Mouse (Mus musculus): ENCODE data around the gene Rsrp1. TPM values are rescaled to one million over a fixed set of nuclear protein-coding genes. Genes with fewer than 3 reads are reported as not detected.
A peak's percentile ranks its signal among the peaks of the same experiment; 100 is the strongest.

Rsrp1 gene
- polyA plus RNA-seq, 1 experiment from 2014 or later = 375 TPM

DNA sequence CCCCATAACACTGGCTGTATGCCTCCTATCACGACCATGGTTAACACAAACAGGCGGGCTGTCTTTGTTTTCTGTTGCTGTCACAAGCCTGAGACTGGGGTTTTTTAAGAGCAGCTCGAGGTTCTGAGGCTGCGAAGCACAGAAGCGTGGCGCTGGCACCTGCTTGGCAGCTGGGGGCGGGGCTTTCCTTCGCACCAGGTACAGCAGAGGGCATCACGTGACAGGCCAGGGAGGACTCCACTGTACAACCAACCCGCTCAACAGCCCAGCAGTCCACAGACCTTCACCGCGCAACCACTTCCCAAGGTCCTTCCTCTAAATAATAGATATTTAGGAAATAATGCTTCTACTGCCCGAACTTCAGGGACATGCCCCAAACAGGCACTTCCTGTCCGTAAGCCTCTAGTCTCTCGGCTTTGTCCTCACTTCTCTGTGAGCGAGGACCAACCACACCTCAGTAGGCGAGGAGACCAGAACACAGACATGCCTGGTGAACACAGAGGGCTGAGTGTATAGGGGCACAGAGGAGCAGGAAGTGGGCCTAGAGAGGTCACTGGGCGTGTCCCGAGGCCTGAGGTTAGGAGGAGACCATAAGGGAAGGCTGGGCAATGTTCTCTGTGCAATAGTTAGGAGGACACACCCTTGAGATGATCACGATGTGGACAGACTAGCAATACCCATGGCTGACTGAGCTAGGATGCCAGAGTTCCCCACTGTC, 44.7 kb downstream of the Rsrp1 start:
- Histone ChIP-seq H3K4me3 (replicated peaks; ENCODE audit: low read depth, low read length) (no peak overlapping the region), H3K9me3 (replicated peaks; ENCODE audit: low read length) (no peaks in the 10 kb centered on the region), H3K27ac (no peak overlapping the region), H3K4me2 (ENCODE audit: low read length) (no peak overlapping the region), H3K4me1 (replicated peaks; ENCODE audit: insufficient read depth, low read length) (no peaks in the 10 kb centered on the region), H3K27me3 (ENCODE audit: insufficient read depth, low read length) (no peaks in the 10 kb centered on the region), H3K36me3 (ENCODE audit: insufficient read depth, low read length) (no peaks in the 10 kb centered on the region), H3K9ac (ENCODE audit: low read depth, low read length) (no peak overlapping the region)
- DNase-seq (ENCODE audit: low spot score) (peak; percentile 30), ATAC-seq (replicated peaks; ENCODE audit: low FRiP score, low read depth) (peak; percentile 66)
- TF ChIP-seq CTCF (IDR thresholded peaks at IDR 0.05; ENCODE audit: low read depth) = no peak
- 59% methylated on average over 20 of the region's 20 CpGs for WGBS

DNA sequence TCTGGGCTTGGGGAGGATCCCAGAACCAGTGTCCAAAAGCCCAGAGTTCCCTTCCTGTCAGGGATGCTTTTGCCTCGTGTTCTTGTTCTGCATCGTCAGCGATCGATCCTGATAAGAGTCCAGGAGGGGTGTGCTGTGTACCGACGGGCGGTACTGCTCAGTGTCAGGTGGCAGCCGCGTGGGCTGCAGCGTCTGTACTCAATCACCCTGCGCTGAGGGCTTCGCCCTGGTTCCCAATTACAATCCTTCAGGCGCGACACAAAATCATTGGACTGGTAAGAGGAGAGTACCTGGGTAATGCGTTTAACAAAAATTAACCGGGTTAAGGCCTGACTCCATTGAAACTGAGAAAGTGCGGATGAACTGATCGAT, 45.2 kb downstream of the Rsrp1 start:
- Histone ChIP-seq H3K4me3 (replicated peaks; ENCODE audit: low read depth, low read length) (no peak overlapping the region), H3K9ac (ENCODE audit: low read depth, low read length) (no peak overlapping the region), H3K36me3 (ENCODE audit: insufficient read depth, low read length) (no peaks in the 10 kb centered on the region), H3K9me3 (replicated peaks; ENCODE audit: low read length) (no peaks in the 10 kb centered on the region), H3K4me2 (ENCODE audit: low read length) (no peak overlapping the region), H3K27me3 (ENCODE audit: insufficient read depth, low read length) (no peaks in the 10 kb centered on the region), H3K4me1 (replicated peaks; ENCODE audit: insufficient read depth, low read length) (no peaks in the 10 kb centered on the region), H3K27ac (no peak overlapping the region)
- DNase-seq (ENCODE audit: low spot score) (no peak), ATAC-seq (replicated peaks; ENCODE audit: low FRiP score, low read depth) (peak; percentile 74; the same call in 1 of the 2 replicates)
- no peak for TF ChIP-seq CTCF (IDR thresholded peaks at IDR 0.05; ENCODE audit: low read depth)
- 39% methylated on average over 18 of the region's 18 CpGs for WGBS

DNA sequence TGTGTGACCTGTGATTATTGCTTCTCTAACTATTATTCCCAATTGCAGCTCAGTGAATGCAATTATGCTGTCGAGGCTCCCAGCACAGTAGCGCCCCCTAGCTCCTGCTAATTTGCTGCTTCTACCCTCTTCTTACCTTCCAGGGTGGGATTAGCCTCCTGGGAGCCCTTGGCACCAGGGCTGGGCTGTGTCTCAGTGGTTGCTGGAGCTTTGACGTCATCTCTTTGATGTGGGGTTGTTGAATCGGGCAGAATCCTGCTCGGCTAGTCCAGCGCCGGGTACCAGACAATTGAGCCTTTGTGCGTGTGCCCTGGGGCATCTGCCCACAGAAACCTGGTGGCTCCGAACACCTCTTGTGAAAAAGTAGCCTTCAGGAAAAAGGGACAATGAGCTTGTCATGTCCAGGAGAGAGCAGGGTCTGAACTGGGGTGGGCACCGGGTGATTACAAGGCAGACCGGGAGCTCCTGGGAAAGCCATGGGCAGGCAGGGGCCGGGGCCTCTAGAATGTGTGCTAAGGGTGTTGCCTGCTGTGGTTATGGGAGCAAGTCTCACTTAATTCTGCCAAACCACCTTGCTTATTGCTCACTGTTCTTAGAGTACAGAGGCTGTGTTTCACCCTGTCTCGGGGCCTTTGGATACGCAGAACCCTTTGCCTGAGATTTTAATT, 52.0 kb downstream of the Rsrp1 start:
- DNase-seq (ENCODE audit: low spot score) = peak; percentile 32
- no peak overlapping the region for H3K4me2 ChIP-seq (ENCODE audit: low read length)

DNA sequence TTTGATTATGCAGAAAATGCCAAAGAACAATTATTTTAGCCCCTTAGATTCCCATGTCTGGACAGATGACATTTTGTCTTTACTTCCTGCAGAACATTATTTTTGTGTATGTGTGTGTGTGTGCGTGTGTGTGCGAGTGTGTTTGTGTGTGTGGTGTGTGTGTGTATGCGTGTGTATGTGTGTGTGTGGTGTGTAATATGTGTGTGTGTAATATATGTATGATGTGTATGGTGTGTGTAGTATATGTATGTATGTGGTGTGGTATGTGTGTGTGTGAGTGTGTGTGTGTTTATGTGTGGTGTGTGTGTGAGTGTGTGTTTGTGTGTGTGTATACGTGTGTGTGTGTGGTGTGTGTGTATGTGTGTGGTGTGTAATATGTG, 52.5 kb downstream of the Rsrp1 start:
- Histone ChIP-seq H3K9ac (ENCODE audit: low read depth, low read length) (no peak overlapping the region), H3K4me1 (replicated peaks; ENCODE audit: insufficient read depth, low read length) (no peaks in the 10 kb centered on the region), H3K9me3 (replicated peaks; ENCODE audit: low read length) (no peaks in the 10 kb centered on the region), H3K36me3 (ENCODE audit: insufficient read depth, low read length) (no peaks in the 10 kb centered on the region), H3K4me3 (replicated peaks; ENCODE audit: low read depth, low read length) (no peak overlapping the region), H3K27ac (no peak overlapping the region), H3K4me2 (ENCODE audit: low read length) (no peak overlapping the region), H3K27me3 (ENCODE audit: insufficient read depth, low read length) (no peaks in the 10 kb centered on the region)
- DNase-seq (ENCODE audit: low spot score) (no peak), ATAC-seq (replicated peaks; ENCODE audit: low FRiP score, low read depth) (no peak)
- no peak for TF ChIP-seq CTCF (IDR thresholded peaks at IDR 0.05; ENCODE audit: low read depth)
- WGBS = 92% methylated on average over 4 of the region's 4 CpGs

More for the DNA sequence above, 52.0 kb downstream of the Rsrp1 start:
- no peak overlapping the region for H3K4me3 ChIP-seq (replicated peaks; ENCODE audit: low read depth, low read length)
- H3K9me3 ChIP-seq (replicated peaks; ENCODE audit: low read length) = no peaks in the 10 kb centered on the region
- WGBS = 32% methylated on average over 14 of the region's 14 CpGs
- H3K9ac ChIP-seq (ENCODE audit: low read depth, low read length) = no peak overlapping the region
- peak; percentile 54; the same call in 1 of the 2 replicates for TF ChIP-seq CTCF (IDR thresholded peaks at IDR 0.05; ENCODE audit: low read depth)
- no peaks in the 10 kb centered on the region for H3K36me3 ChIP-seq (ENCODE audit: insufficient read depth, low read length)
- no peaks in the 10 kb centered on the region for H3K4me1 ChIP-seq (replicated peaks; ENCODE audit: insufficient read depth, low read length)
- H3K27ac ChIP-seq = no peak overlapping the region
- H3K27me3 ChIP-seq (ENCODE audit: insufficient read depth, low read length) = no peaks in the 10 kb centered on the region
- no peak for ATAC-seq (replicated peaks; ENCODE audit: low FRiP score, low read depth)

Other genes starting within 250 kb of the Rsrp1 start
- 3.2 and 3.4 TPM in 2 replicates for gene Man1c1, start 219.3 kb upstream of the Rsrp1 start, polyA plus RNA-seq (2015; fragmentation: Nextera tagmentation; extraction: Ambion mirVana)
- 21.2 and 21.3 TPM in 2 replicates for gene Ldlrap1, start 155.6 kb upstream of the Rsrp1 start, polyA plus RNA-seq (2015; fragmentation: Nextera tagmentation; extraction: Ambion mirVana)
- gene Maco1, start 70.2 kb upstream of the Rsrp1 start, polyA plus RNA-seq (2015; fragmentation: Nextera tagmentation; extraction: Ambion mirVana) = 31.2 and 32.4 TPM in 2 replicates
- 0.32 and 0.40 TPM in 2 replicates for gene Rhd, start 59.1 kb upstream of the Rsrp1 start, polyA plus RNA-seq (2015; fragmentation: Nextera tagmentation; extraction: Ambion mirVana)
- 169 and 188 TPM in 2 replicates for gene Tmem50a, start 8.6 kb upstream of the Rsrp1 start, polyA plus RNA-seq (2015; fragmentation: Nextera tagmentation; extraction: Ambion mirVana)
- gene Syf2, start 7.3 kb downstream of the Rsrp1 start, polyA plus RNA-seq (2015; fragmentation: Nextera tagmentation; extraction: Ambion mirVana) = 115 and 120 TPM in 2 replicates
- gene Runx3, start 197.1 kb downstream of the Rsrp1 start, polyA plus RNA-seq (2015; fragmentation: Nextera tagmentation; extraction: Ambion mirVana) = 0.05 TPM in 1 of 2 replicates, not detected in the other

All from kidney, postnatal 0 days (tissue).